19 mouse cellular contexts compared by ENCODE assay signal in the genomic region with DNA sequence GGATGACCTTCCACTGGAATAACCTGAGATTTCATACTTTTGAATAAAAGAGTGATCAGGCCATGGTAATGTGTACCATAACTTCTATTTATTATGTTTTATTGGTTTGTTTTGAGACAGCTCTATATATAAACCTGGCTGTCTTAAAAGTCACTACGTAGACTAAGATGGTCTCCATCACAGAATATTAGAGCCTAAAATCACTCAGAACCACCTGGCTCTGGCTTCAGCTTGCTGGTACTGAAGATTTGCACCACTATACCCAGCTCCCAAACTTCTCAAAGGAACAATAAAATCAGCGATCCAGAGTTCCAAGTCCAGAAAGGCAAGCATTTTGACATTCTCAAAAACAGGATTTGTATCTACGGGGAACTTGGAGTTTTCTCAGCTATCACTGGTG. TPM values are rescaled to one million over a fixed set of nuclear protein-coding genes. Genes with fewer than 3 reads are reported as not detected.
DNase-seq lines count a peak whose midpoint lies in the region.
"Had no signal": no experiment of that assay in that cellular context is flagged by ENCODE, and none has a peak within 500 bp of the region (broad histone marks: within the 10 kb centered on the region; RNA-seq: fewer than 3 reads in every experiment).

A gene (plus strand): TSS at position 301 of the 400 bp plus-strand sequence.

- intact Hi-C loops in heart, postnatal 10 days (cut with DNase I) = no loop called here

- DNase-seq in heart, adult 11 months = peak; percentile 22
- no peak for DNase-seq in heart, postnatal 10 days
- DNase-seq: adrenal gland, adult 2 months; adrenal gland, adult 8-10 months; adrenal gland, postnatal 10 days; adrenal gland, postnatal 14 days; adrenal gland, postnatal 25 days; adrenal gland, postnatal 36 days; B cell, adult 2 months; cerebellum, adult 11 months; cerebellum, adult 11-12 months; cerebellum, adult 18-20 months; cerebellum, adult 2 months had no signal

RNA-seq across cellular contexts. Expression of the gene that starts here (rescaled TPM):
- total RNA-seq in heart, postnatal 10 days (2021) = not detected
- total RNA-seq: adrenal gland, adult 18-20 months; adrenal gland, adult 2 months; adrenal gland, adult 8-10 months; adrenal gland, postnatal 10 days; adrenal gland, postnatal 14 days; adrenal gland, postnatal 25 days; adrenal gland, postnatal 36 days; adrenal gland, postnatal 4 days; CH12.LX; ES-E14; G1E; MEL had no signal
